Mouse (Mus musculus): Measurements from ENCODE around the gene Crxos.

GRCm38 (mm10) chr7:15881831-15882230 lies 586 bp upstream of the Crxos start:
- TF ChIP-seq CTCF (IDR thresholded peaks at IDR 0.05; ENCODE audit: insufficient read depth, low read depth, low read length) = no peak
- no peak for TF ChIP-seq POLR2A (IDR thresholded peaks at IDR 0.05; ENCODE audit: insufficient read depth, low read depth, low read length)

Data from olfactory bulb, adult 2 months (tissue).